7 mouse cellular contexts compared by ENCODE assay signal in genomic region chr13:43399576-43399975, GRCm38 (mm10). TPM values are rescaled to one million over a fixed set of nuclear protein-coding genes. Genes with fewer than 3 reads are reported as not detected.
DNase-seq lines count a peak whose midpoint lies in the region; ATAC-seq and TF ChIP-seq lines count a peak whose summit lies in the region.

No protein-coding gene starts in this region.

- peaks cover 3% of the 10 kb centered on the region; the same call in 1 of the 2 replicates for H3K4me1 ChIP-seq in stomach, embryonic 14.5 days (ENCODE audit: control insufficient read depth, insufficient read depth, low read length)
- no peaks in the 10 kb centered on the region for H3K4me1 ChIP-seq in stomach, postnatal 0 days (replicated peaks; ENCODE audit: control insufficient read depth, insufficient read depth)
- peaks cover 13% of the 10 kb centered on the region for H3K4me1 ChIP-seq in forebrain, embryonic 15.5 days
- peaks cover 14% of the 10 kb centered on the region for H3K4me1 ChIP-seq in liver, embryonic 15.5 days (replicated peaks)

- H3K27me3 ChIP-seq in stomach, embryonic 14.5 days (ENCODE audit: control insufficient read depth, insufficient read depth, low read length), result no peaks in the 10 kb centered on the region
- no peaks in the 10 kb centered on the region for H3K27me3 ChIP-seq in stomach, postnatal 0 days (ENCODE audit: control insufficient read depth, insufficient read depth, low read length)
- H3K27me3 ChIP-seq in forebrain, embryonic 15.5 days, result no peaks in the 10 kb centered on the region
- H3K27me3 ChIP-seq in liver, embryonic 15.5 days, result no peaks in the 10 kb centered on the region

- no peak overlapping the region for H3K27ac ChIP-seq in stomach, embryonic 14.5 days (ENCODE audit: low read length)
- no peak overlapping the region for H3K27ac ChIP-seq in stomach, postnatal 0 days (replicated peaks)
- H3K27ac ChIP-seq in forebrain, embryonic 15.5 days (replicated peaks), result no peak overlapping the region
- H3K27ac ChIP-seq in liver, embryonic 15.5 days (replicated peaks), result no peak overlapping the region

- no peak for DNase-seq in stomach, postnatal 0 days (ENCODE audit: low spot score)
- DNase-seq in ovary, adult 18-20 months (ENCODE audit: low spot score), result no peak
- DNase-seq in urinary bladder, postnatal 36 days (ENCODE audit: low spot score in 2 of 2), result no peak
- no peak for DNase-seq in right cerebral cortex, postnatal 36 days (ENCODE audit: low spot score in 2 of 2)

- no peak for TF ChIP-seq EP300 in stomach, postnatal 0 days (optimal IDR thresholded peaks at IDR 0.05)

- no peaks in the 10 kb centered on the region for H3K9me3 ChIP-seq in stomach, embryonic 14.5 days (ENCODE audit: control insufficient read depth, low read depth, low read length)
- no peaks in the 10 kb centered on the region for H3K9me3 ChIP-seq in stomach, postnatal 0 days (ENCODE audit: control insufficient read depth, low read length)
- no peaks in the 10 kb centered on the region for H3K9me3 ChIP-seq in forebrain, embryonic 15.5 days
- no peaks in the 10 kb centered on the region for H3K9me3 ChIP-seq in liver, embryonic 15.5 days (replicated peaks)

- peaks cover 25% of the 10 kb centered on the region for H3K36me3 ChIP-seq in stomach, embryonic 14.5 days (ENCODE audit: control insufficient read depth, insufficient read depth, low read length)
- H3K36me3 ChIP-seq in stomach, postnatal 0 days (ENCODE audit: control insufficient read depth, insufficient read depth, low read length), result peaks cover 13% of the 10 kb centered on the region
- H3K36me3 ChIP-seq in forebrain, embryonic 15.5 days, result peaks cover 36% of the 10 kb centered on the region
- H3K36me3 ChIP-seq in liver, embryonic 15.5 days (replicated peaks), result peaks cover 46% of the 10 kb centered on the region

- H3K4me3 ChIP-seq in stomach, embryonic 14.5 days (ENCODE audit: low read depth, low read length), result peak overlapping the region; percentile 79; the same call in 1 of the 2 replicates
- H3K4me3 ChIP-seq in stomach, postnatal 0 days (ENCODE audit: low read depth, low read length), result no peak overlapping the region
- H3K4me3 ChIP-seq in forebrain, embryonic 15.5 days, result peak overlapping the region; percentile 62; the same call in 1 of the 2 replicates
- peak overlapping the region; percentile 92 for H3K4me3 ChIP-seq in liver, embryonic 15.5 days (replicated peaks)

- 89% methylated on average over 5 of the region's 5 CpGs for WGBS in stomach, embryonic 14.5 days
- 86% methylated on average over 5 of the region's 5 CpGs for WGBS in stomach, postnatal 0 days
- WGBS in forebrain, embryonic 15.5 days, result 88% methylated on average over 5 of the region's 5 CpGs
- WGBS in liver, embryonic 15.5 days (ENCODE audit: insufficient replicate concordance), result 61% methylated on average over 5 of the region's 5 CpGs

- no peak for TF ChIP-seq CTCF in stomach, postnatal 0 days (IDR thresholded peaks at IDR 0.05; ENCODE audit: low read depth)

- peak overlapping the region; percentile 46 for H3K4me2 ChIP-seq in stomach, embryonic 14.5 days (replicated peaks; ENCODE audit: low read depth, low read length)
- no peak overlapping the region; the same call in 1 of the 2 replicates for H3K4me2 ChIP-seq in stomach, postnatal 0 days (replicated peaks; ENCODE audit: low read depth)
- peak overlapping the region; percentile 46 for H3K4me2 ChIP-seq in forebrain, embryonic 15.5 days (replicated peaks)
- peak overlapping the region; percentile 75 for H3K4me2 ChIP-seq in liver, embryonic 15.5 days

- no peak for ATAC-seq in stomach, embryonic 14.5 days (ENCODE audit: insufficient number of reproducible peaks, insufficient read depth, low FRiP score, low read depth)
- ATAC-seq in stomach, postnatal 0 days (ENCODE audit: low FRiP score, low TSS enrichment), result no peak
- ATAC-seq in forebrain, embryonic 15.5 days (replicated peaks), result no peak
- ATAC-seq in liver, embryonic 15.5 days (ENCODE audit: insufficient read depth), result no peak

- no peak overlapping the region for H3K9ac ChIP-seq in stomach, embryonic 14.5 days (replicated peaks; ENCODE audit: low read depth, low read length)
- no peak overlapping the region for H3K9ac ChIP-seq in stomach, postnatal 0 days (ENCODE audit: low read length)
- no peak overlapping the region for H3K9ac ChIP-seq in forebrain, embryonic 15.5 days (replicated peaks)
- H3K9ac ChIP-seq in liver, embryonic 15.5 days, result peak overlapping the region; percentile 85

RNA-seq across cellular contexts. Expression of gene Nol7, which starts 1.4 kb away (rescaled TPM):
- 140 and 147 TPM in 2 replicates for polyA plus RNA-seq in stomach, embryonic 14.5 days (2014; fragmentation: Nextera tagmentation; extraction: Ambion mirVana)
- 118 and 119 TPM in 2 replicates for polyA plus RNA-seq in stomach, postnatal 0 days (2015; fragmentation: Nextera tagmentation; extraction: Ambion mirVana)
- 177 and 189 TPM in 2 replicates for polyA plus RNA-seq in forebrain, embryonic 15.5 days (2015; fragmentation: Nextera tagmentation; extraction: Ambion mirVana)
- 78.1 and 94.2 TPM in 2 replicates for polyA plus RNA-seq in liver, embryonic 15.5 days (2015; fragmentation: Nextera tagmentation; extraction: Ambion mirVana)

RNA-seq across cellular contexts. Expression of gene Sirt5, which starts 34.3 kb away (rescaled TPM):
- 21.5 and 25.7 TPM in 2 replicates for polyA plus RNA-seq in stomach, embryonic 14.5 days (2014; fragmentation: Nextera tagmentation; extraction: Ambion mirVana)
- polyA plus RNA-seq in stomach, postnatal 0 days (2015; fragmentation: Nextera tagmentation; extraction: Ambion mirVana), result 12.5 and 13.6 TPM in 2 replicates
- 42.8 and 44.4 TPM in 2 replicates for polyA plus RNA-seq in forebrain, embryonic 15.5 days (2015; fragmentation: Nextera tagmentation; extraction: Ambion mirVana)
- polyA plus RNA-seq in liver, embryonic 15.5 days (2015; fragmentation: Nextera tagmentation; extraction: Ambion mirVana), result 5.3 and 5.4 TPM in 2 replicates
